Mouse (Mus musculus) urinary bladder, postnatal 25 days (tissue): ENCODE measurements around the gene Atxn2.
"Not testable (repeated sequence)": the region's sequence is repeated elsewhere in the genome, so short reads cannot be mapped to it uniquely, and the experiment has no call there.

Experiments
- DNase-seq: peaks from one replicate; pipeline ENCODE4 v3.0.0; 2022; ENCODE audit warnings: low spot score

The Atxn2 gene

GRCm38 (mm10) chr5:121711174-121711927, at the start of gene Atxn2:
TSS of gene Atxn2 (plus strand) at chr5:121711337.
- DNase-seq: peak; percentile 80

- no peak for DNase-seq
Measured at GRCm38 (mm10) chr5:121661494-121661893, 49.6 kb upstream of the Atxn2 start.

GRCm38 (mm10) chr5:121663456-121663855, 47.7 kb upstream of the Atxn2 start:
- no peak for DNase-seq

GRCm38 (mm10) chr5:121664078-121664477, 47.1 kb upstream of the Atxn2 start:
- DNase-seq: no peak

GRCm38 (mm10) chr5:121664971-121665370, 46.2 kb upstream of the Atxn2 start:
- no peak for DNase-seq

GRCm38 (mm10) chr5:121667067-121667466, 44.1 kb upstream of the Atxn2 start:
- DNase-seq: no peak

- no peak for DNase-seq
Measured at GRCm38 (mm10) chr5:121668411-121668810, 42.7 kb upstream of the Atxn2 start.

GRCm38 (mm10) chr5:121670412-121670811, 40.7 kb upstream of the Atxn2 start:
- DNase-seq: no peak

GRCm38 (mm10) chr5:121682250-121682649, 28.9 kb upstream of the Atxn2 start:
- DNase-seq: no peak

- no peak for DNase-seq
Measured at GRCm38 (mm10) chr5:121685495-121685894, 25.6 kb upstream of the Atxn2 start.

GRCm38 (mm10) chr5:121686113-121686898, 24.8 kb upstream of the Atxn2 start:
- DNase-seq: no peak

- no peak for DNase-seq
Measured at GRCm38 (mm10) chr5:121690482-121691211, 20.5 kb upstream of the Atxn2 start.

- DNase-seq: not testable (repeated sequence)
Measured at GRCm38 (mm10) chr5:121691436-121691835, 19.7 kb upstream of the Atxn2 start.

GRCm38 (mm10) chr5:121692897-121693296, 18.2 kb upstream of the Atxn2 start:
- DNase-seq: no peak

- no peak for DNase-seq
Measured at GRCm38 (mm10) chr5:121696761-121697160, 14.4 kb upstream of the Atxn2 start.

GRCm38 (mm10) chr5:121699891-121700290, 11.2 kb upstream of the Atxn2 start:
- DNase-seq: no peak

- peak; percentile 20 for DNase-seq
Measured at GRCm38 (mm10) chr5:121700496-121700895, 10.6 kb upstream of the Atxn2 start.

GRCm38 (mm10) chr5:121701111-121701769, 9.9 kb upstream of the Atxn2 start:
- no peak for DNase-seq

- DNase-seq: no peak
Measured at GRCm38 (mm10) chr5:121703341-121703740, 7.8 kb upstream of the Atxn2 start.

- no peak for DNase-seq
Measured at GRCm38 (mm10) chr5:121704512-121705248, 6.5 kb upstream of the Atxn2 start.

- no peak for DNase-seq
Measured at GRCm38 (mm10) chr5:121710402-121710801, 735 bp upstream of the Atxn2 start.

GRCm38 (mm10) chr5:121710851-121711173, 325 bp upstream of the Atxn2 start:
- no peak for DNase-seq
